Mouse (Mus musculus): ENCODE measurements around the gene Ptgds. TPM values are rescaled to one million over a fixed set of nuclear protein-coding genes. Genes with fewer than 3 reads are reported as not detected.

The Ptgds gene
- polyA plus RNA-seq, 1 experiment: 0.39 TPM

GRCm38 (mm10) chr2:25479551-25480311, 9.9 kb upstream of the Ptgds start:
- Histone ChIP-seq H3K36me3 (ENCODE audit: control insufficient read depth, insufficient read depth, low read length) (no peaks in the 10 kb centered on the region), H3K4me1 (ENCODE audit: control insufficient read depth, insufficient read depth, insufficient read length, low read length) (peaks cover 8% of the 10 kb centered on the region; the same call in 1 of the 2 replicates), H3K4me3 (ENCODE audit: low read depth, low read length) (no peak overlapping the region), H3K27me3 (ENCODE audit: control insufficient read depth, insufficient read depth, low read length) (no peaks in the 10 kb centered on the region), H3K27ac (ENCODE audit: insufficient read depth, low read depth, low read length) (peak overlapping the region; percentile 76)
- TF ChIP-seq CTCF (IDR thresholded peaks at IDR 0.05; ENCODE audit: extremely low read depth, insufficient read length, insufficient replicate concordance, low read depth, low read length): no peak
- TF ChIP-seq POLR2A (IDR thresholded peaks at IDR 0.05; ENCODE audit: low read depth, low read length): no peak
- 29% methylated on average over 10 of the region's 10 CpGs for WGBS

GRCm38 (mm10) chr2:25477967-25478675, 8.3 kb upstream of the Ptgds start:
- Histone ChIP-seq H3K27ac (ENCODE audit: insufficient read depth, low read depth, low read length) (no peak overlapping the region), H3K4me1 (ENCODE audit: control insufficient read depth, insufficient read depth, insufficient read length, low read length) (peaks cover 7% of the 10 kb centered on the region; the same call in 1 of the 2 replicates), H3K36me3 (ENCODE audit: control insufficient read depth, insufficient read depth, low read length) (no peaks in the 10 kb centered on the region), H3K27me3 (ENCODE audit: control insufficient read depth, insufficient read depth, low read length) (no peaks in the 10 kb centered on the region), H3K4me3 (ENCODE audit: low read depth, low read length) (no peak overlapping the region)
- 88% methylated on average over 3 of the region's 3 CpGs for WGBS
- TF ChIP-seq POLR2A (IDR thresholded peaks at IDR 0.05; ENCODE audit: low read depth, low read length): no peak
- no peak for TF ChIP-seq CTCF (IDR thresholded peaks at IDR 0.05; ENCODE audit: extremely low read depth, insufficient read length, insufficient replicate concordance, low read depth, low read length)

GRCm38 (mm10) chr2:25477541-25477940, 7.7 kb upstream of the Ptgds start:
- no peak overlapping the region for H3K27ac ChIP-seq (ENCODE audit: insufficient read depth, low read depth, low read length)
- no peaks in the 10 kb centered on the region for H3K27me3 ChIP-seq (ENCODE audit: control insufficient read depth, insufficient read depth, low read length)
- 96% methylated on average over 8 of the region's 8 CpGs for WGBS
- H3K4me1 ChIP-seq (ENCODE audit: control insufficient read depth, insufficient read depth, insufficient read length, low read length): peaks cover 7% of the 10 kb centered on the region; the same call in 1 of the 2 replicates
- TF ChIP-seq POLR2A (IDR thresholded peaks at IDR 0.05; ENCODE audit: low read depth, low read length): no peak
- no peak for TF ChIP-seq CTCF (IDR thresholded peaks at IDR 0.05; ENCODE audit: extremely low read depth, insufficient read length, insufficient replicate concordance, low read depth, low read length)
- no peak overlapping the region for H3K4me3 ChIP-seq (ENCODE audit: low read depth, low read length)
- no peaks in the 10 kb centered on the region for H3K36me3 ChIP-seq (ENCODE audit: control insufficient read depth, insufficient read depth, low read length)

GRCm38 (mm10) chr2:25472550-25472949, 2.7 kb upstream of the Ptgds start:
- no peaks in the 10 kb centered on the region for H3K4me1 ChIP-seq (ENCODE audit: control insufficient read depth, insufficient read depth, insufficient read length, low read length)
- TF ChIP-seq POLR2A (IDR thresholded peaks at IDR 0.05; ENCODE audit: low read depth, low read length) (no peak), CTCF (IDR thresholded peaks at IDR 0.05; ENCODE audit: extremely low read depth, insufficient read length, insufficient replicate concordance, low read depth, low read length) (no peak)
- no peak overlapping the region for H3K4me3 ChIP-seq (ENCODE audit: low read depth, low read length)
- H3K27ac ChIP-seq (ENCODE audit: insufficient read depth, low read depth, low read length): no peak overlapping the region
- 92% methylated on average over 2 of the region's 2 CpGs for WGBS
- H3K27me3 ChIP-seq (ENCODE audit: control insufficient read depth, insufficient read depth, low read length): no peaks in the 10 kb centered on the region
- no peaks in the 10 kb centered on the region for H3K36me3 ChIP-seq (ENCODE audit: control insufficient read depth, insufficient read depth, low read length)

DNA sequence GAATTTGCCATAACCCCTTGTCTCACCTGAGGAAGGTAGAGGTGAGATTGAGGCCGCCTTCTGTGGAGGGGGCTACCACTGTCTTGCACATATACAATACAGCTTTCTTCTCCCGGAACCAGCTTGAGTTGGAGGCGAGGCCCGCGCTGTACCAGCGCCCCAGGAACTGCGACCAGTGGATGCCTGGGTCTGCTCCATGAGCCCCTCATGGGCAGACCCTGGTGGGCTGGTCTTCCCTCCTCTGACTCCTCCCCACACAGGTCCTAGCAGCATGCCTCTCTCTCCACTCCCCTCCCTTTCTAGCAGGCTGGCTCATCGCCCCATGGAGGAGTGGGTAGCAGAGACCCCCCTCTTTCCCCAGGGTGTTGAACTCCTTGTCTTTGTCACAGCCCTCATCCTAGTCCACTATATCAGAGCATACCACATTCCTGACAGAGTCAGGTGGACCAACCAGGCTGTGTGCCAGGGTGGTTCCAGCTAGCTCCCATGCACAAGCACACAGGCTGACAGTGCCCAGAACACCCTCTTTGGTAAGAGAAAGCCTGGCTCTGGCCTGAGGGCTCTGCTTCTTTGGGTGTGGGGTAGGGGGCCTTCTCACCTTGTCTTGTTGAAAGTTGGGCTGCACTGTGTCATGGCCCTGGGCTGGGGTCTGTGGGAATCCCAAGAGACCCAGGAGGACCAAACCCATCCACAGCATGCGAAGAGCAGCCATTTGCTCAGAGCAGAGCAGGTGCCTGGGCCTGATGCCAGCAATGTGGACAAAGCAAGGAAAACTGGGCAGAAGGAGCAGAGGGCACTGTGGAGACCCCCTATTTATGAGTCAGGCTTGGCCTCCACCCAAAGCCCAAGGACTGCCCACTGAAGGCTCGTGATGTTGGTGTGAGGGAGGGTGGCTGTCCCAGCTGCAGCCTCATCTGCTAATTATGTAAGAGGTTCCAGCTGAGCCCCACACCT, 607 bp downstream of the Ptgds start:
- Histone ChIP-seq H3K27ac (ENCODE audit: insufficient read depth, low read depth, low read length) (no peak overlapping the region), H3K27me3 (ENCODE audit: control insufficient read depth, insufficient read depth, low read length) (no peaks in the 10 kb centered on the region), H3K4me3 (ENCODE audit: low read depth, low read length) (no peak overlapping the region), H3K4me1 (ENCODE audit: control insufficient read depth, insufficient read depth, insufficient read length, low read length) (no peaks in the 10 kb centered on the region; the same call in 1 of the 2 replicates), H3K36me3 (ENCODE audit: control insufficient read depth, insufficient read depth, low read length) (no peaks in the 10 kb centered on the region)
- TF ChIP-seq CTCF (IDR thresholded peaks at IDR 0.05; ENCODE audit: extremely low read depth, insufficient read length, insufficient replicate concordance, low read depth, low read length) (no peak), POLR2A (IDR thresholded peaks at IDR 0.05; ENCODE audit: low read depth, low read length) (no peak)
- WGBS: 84% methylated on average over 10 of the region's 10 CpGs

- no peak overlapping the region for H3K27ac ChIP-seq (ENCODE audit: insufficient read depth, low read depth, low read length)
- no peaks in the 10 kb centered on the region for H3K27me3 ChIP-seq (ENCODE audit: control insufficient read depth, insufficient read depth, low read length)
- H3K4me3 ChIP-seq (ENCODE audit: low read depth, low read length): no peak overlapping the region
- WGBS: 85% methylated on average over 14 of the region's 14 CpGs
- TF ChIP-seq CTCF (IDR thresholded peaks at IDR 0.05; ENCODE audit: extremely low read depth, insufficient read length, insufficient replicate concordance, low read depth, low read length): no peak
- no peaks in the 10 kb centered on the region; the same call in 1 of the 2 replicates for H3K4me1 ChIP-seq (ENCODE audit: control insufficient read depth, insufficient read depth, insufficient read length, low read length)
- no peaks in the 10 kb centered on the region for H3K36me3 ChIP-seq (ENCODE audit: control insufficient read depth, insufficient read depth, low read length)
Observed at GRCm38 (mm10) chr2:25467606-25468303, 2.1 kb downstream of the Ptgds start.

All from small intestine, adult 2 months (tissue).